Mouse (Mus musculus): ENCODE data around the gene Fbxo27. TPM values are rescaled to one million over a fixed set of nuclear protein-coding genes. Genes with fewer than 3 reads are reported as not detected.
A peak's percentile ranks its signal among the peaks of the same experiment; 100 is the strongest.

Gene Fbxo27
- polyA plus RNA-seq, 1 experiment from 2014 or later = 0.15 TPM

- no peak overlapping the region for H3K9ac ChIP-seq
- ATAC-seq (ENCODE audit: insufficient read depth) = no peak
- H3K4me3 ChIP-seq (replicated peaks) = no peak overlapping the region
Measured at GRCm38 (mm10) chr7:28709454-28709853, 16.8 kb downstream of the Fbxo27 start.

GRCm38 (mm10) chr7:28710962-28711361 lies 18.3 kb downstream of the Fbxo27 start:
- Histone ChIP-seq H3K4me2 (no peak overlapping the region), H3K9me3 (replicated peaks) (no peaks in the 10 kb centered on the region), H3K4me3 (replicated peaks) (no peak overlapping the region), H3K36me3 (replicated peaks) (no peaks in the 10 kb centered on the region), H3K27me3 (peaks cover 10% of the 10 kb centered on the region; the same call in 1 of the 2 replicates), H3K9ac (no peak overlapping the region), H3K4me1 (replicated peaks) (no peaks in the 10 kb centered on the region), H3K27ac (replicated peaks) (no peak overlapping the region)
- WGBS (ENCODE audit: insufficient replicate concordance) = 64% methylated on average over 3 of the region's 3 CpGs
- no peak for ATAC-seq (ENCODE audit: insufficient read depth)

More at GRCm38 (mm10) chr7:28709454-28709853, 16.8 kb downstream of the Fbxo27 start:
- H3K27me3 ChIP-seq = 0 out of 2 replicates have a peak, but pooled peaks cover under 1% of the 10 kb centered on the region
- H3K4me1 ChIP-seq (replicated peaks) = no peaks in the 10 kb centered on the region
- H3K9me3 ChIP-seq (replicated peaks) = no peaks in the 10 kb centered on the region
- H3K4me2 ChIP-seq = no peak overlapping the region
- no peak overlapping the region for H3K27ac ChIP-seq (replicated peaks)
- no peaks in the 10 kb centered on the region for H3K36me3 ChIP-seq (replicated peaks)

GRCm38 (mm10) chr7:28714667-28715066 lies 22.0 kb downstream of the Fbxo27 start:
- Histone ChIP-seq H3K4me2 (no peak overlapping the region), H3K9me3 (replicated peaks) (no peaks in the 10 kb centered on the region), H3K27ac (replicated peaks) (no peak overlapping the region), H3K4me1 (replicated peaks) (no peaks in the 10 kb centered on the region), H3K36me3 (replicated peaks) (no peaks in the 10 kb centered on the region), H3K4me3 (replicated peaks) (no peak overlapping the region), H3K27me3 (peaks cover 32% of the 10 kb centered on the region), H3K9ac (no peak overlapping the region)
- no peak for ATAC-seq (ENCODE audit: insufficient read depth)
- WGBS (ENCODE audit: insufficient replicate concordance) = 58% methylated on average over 5 of the region's 5 CpGs

- H3K4me2 ChIP-seq = no peak overlapping the region
- no peaks in the 10 kb centered on the region for H3K4me1 ChIP-seq (replicated peaks)
- no peak overlapping the region for H3K4me3 ChIP-seq (replicated peaks)
- H3K27me3 ChIP-seq = peaks cover 32% of the 10 kb centered on the region
- no peak overlapping the region for H3K9ac ChIP-seq
- H3K9me3 ChIP-seq (replicated peaks) = no peaks in the 10 kb centered on the region
- no peak for ATAC-seq (ENCODE audit: insufficient read depth)
- H3K27ac ChIP-seq (replicated peaks) = no peak overlapping the region
- H3K36me3 ChIP-seq (replicated peaks) = no peaks in the 10 kb centered on the region
- WGBS (ENCODE audit: insufficient replicate concordance) = 75% methylated on average over 2 of the region's 2 CpGs
Measured at GRCm38 (mm10) chr7:28715598-28715997, 22.9 kb downstream of the Fbxo27 start.

DNA sequence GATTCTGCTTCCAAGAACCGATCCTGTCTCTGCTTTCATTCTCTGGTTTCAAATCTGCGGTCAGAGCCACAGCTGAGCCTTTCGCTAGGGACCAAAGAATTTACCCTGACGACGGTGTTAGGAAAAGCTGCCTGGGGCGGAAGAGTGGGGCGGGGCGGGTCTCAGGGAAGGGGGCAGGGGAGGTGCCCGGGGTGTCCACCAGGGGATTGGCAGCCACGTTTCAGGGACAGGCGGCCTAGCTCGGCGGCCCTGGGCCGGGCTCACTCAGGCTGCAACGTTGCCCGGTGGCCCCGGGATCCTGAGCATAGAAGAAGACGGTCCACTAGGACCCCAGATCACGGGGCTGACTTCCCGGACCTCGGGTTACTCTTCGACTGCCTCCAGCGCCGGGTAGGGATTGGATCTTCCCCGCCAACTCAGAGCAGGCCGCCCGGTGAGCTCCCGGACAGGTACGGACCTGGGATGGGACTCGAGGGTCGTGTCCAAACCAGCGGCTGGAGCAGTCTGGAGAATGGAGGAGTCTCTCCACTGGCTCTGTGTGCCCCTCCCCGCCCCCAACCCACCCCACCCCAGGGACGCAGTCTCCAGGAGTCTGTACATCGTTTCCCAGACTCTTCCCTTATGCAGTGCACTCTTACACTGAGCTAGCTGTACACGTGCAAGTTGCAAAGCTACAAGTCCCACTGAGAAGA lies 24.1 kb downstream of the Fbxo27 start, which contains the start of gene Fbxo17:
Gene Fbxo17 (plus strand): TSS at position 215 of the 692 bp plus-strand sequence.
- ATAC-seq (ENCODE audit: insufficient read depth) = no peak
- 4% methylated on average over 36 of the region's 36 CpGs for WGBS (ENCODE audit: insufficient replicate concordance)
- H3K36me3 ChIP-seq (replicated peaks) = no peaks in the 10 kb centered on the region

GRCm38 (mm10) chr7:28717726-28718125 lies 25.1 kb downstream of the Fbxo27 start:
- Histone ChIP-seq H3K9ac (no peak overlapping the region), H3K27ac (replicated peaks) (no peak overlapping the region), H3K9me3 (replicated peaks) (no peaks in the 10 kb centered on the region), H3K4me2 (no peak overlapping the region), H3K36me3 (replicated peaks) (no peaks in the 10 kb centered on the region), H3K4me3 (replicated peaks) (no peak overlapping the region), H3K27me3 (peaks cover 32% of the 10 kb centered on the region), H3K4me1 (replicated peaks) (no peaks in the 10 kb centered on the region)
- 65% methylated on average over 10 of the region's 10 CpGs for WGBS (ENCODE audit: insufficient replicate concordance)
- ATAC-seq (ENCODE audit: insufficient read depth) = no peak

More for the DNA sequence above, 24.1 kb downstream of the Fbxo27 start, which contains the start of gene Fbxo17:
- peak within 1 kb of the TSS; percentile 65 for H3K4me2 ChIP-seq
- no peaks in the 10 kb centered on the region for H3K9me3 ChIP-seq (replicated peaks)
- H3K9ac ChIP-seq = peak within 1 kb of the TSS; percentile 12; the same call in 1 of the 2 replicates
- peak within 1 kb of the TSS; percentile 46 for H3K4me3 ChIP-seq (replicated peaks)
- H3K27ac ChIP-seq (replicated peaks) = no peak within 1 kb of the TSS
- H3K4me1 ChIP-seq (replicated peaks) = no peaks in the 10 kb centered on the region
- peaks cover 32% of the 10 kb centered on the region for H3K27me3 ChIP-seq

DNA sequence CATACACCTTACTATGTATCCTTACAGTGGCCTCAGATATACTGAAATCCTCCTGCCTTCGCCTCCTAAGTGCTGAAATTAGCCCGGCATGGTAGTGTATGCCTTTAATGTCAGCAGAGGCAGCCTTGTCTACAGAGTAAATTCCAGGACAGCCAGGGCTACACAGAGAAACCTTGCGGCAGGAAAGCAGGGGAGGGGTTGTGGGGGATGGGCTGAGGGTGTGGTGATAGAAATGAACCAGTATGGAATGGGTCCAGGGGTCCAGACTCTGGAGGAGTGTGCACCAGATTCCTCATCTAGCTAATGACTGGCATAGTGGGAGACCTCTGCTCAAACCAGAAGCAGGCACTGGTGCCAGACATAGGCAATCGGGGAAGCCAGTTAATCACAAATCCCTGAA lies 26.5 kb downstream of the Fbxo27 start:
- ATAC-seq (ENCODE audit: insufficient read depth) = no peak
- no peak overlapping the region for H3K27ac ChIP-seq (replicated peaks)
- no peak overlapping the region for H3K4me2 ChIP-seq
- no peak overlapping the region for H3K4me3 ChIP-seq (replicated peaks)
- H3K9me3 ChIP-seq (replicated peaks) = no peaks in the 10 kb centered on the region
- WGBS (ENCODE audit: insufficient replicate concordance) = 45% methylated on average over 4 of the region's 4 CpGs
- H3K36me3 ChIP-seq (replicated peaks) = no peaks in the 10 kb centered on the region
- H3K9ac ChIP-seq = no peak overlapping the region
- H3K27me3 ChIP-seq = peaks cover 32% of the 10 kb centered on the region
- no peaks in the 10 kb centered on the region for H3K4me1 ChIP-seq (replicated peaks)

DNA sequence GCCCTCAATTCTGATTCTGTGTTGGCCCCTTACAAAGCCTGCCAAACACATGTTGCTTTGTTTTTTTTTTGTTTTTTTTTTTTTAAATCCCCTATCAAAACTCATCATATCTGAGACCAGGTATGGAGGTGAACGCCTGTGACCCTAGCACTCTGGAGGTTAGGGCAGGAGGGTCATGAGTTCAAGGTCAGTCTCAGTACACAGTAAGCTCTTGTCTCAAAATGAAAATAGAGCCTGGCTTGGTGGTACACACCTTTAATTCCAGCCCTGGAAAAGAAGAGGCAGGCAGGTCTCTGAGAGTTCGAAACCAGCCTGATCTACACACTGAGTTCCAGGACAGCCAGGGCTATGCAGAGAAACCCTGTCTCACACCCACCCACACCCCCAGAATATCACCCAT lies 27.0 kb downstream of the Fbxo27 start:
- H3K27ac ChIP-seq (replicated peaks) = no peak overlapping the region
- WGBS (ENCODE audit: insufficient replicate concordance) = 64% methylated on average over 2 of the region's 2 CpGs
- H3K9me3 ChIP-seq (replicated peaks) = no peaks in the 10 kb centered on the region
- H3K4me1 ChIP-seq (replicated peaks) = no peaks in the 10 kb centered on the region
- H3K36me3 ChIP-seq (replicated peaks) = no peaks in the 10 kb centered on the region
- ATAC-seq (ENCODE audit: insufficient read depth) = no peak
- H3K4me2 ChIP-seq = no peak overlapping the region
- no peak overlapping the region for H3K9ac ChIP-seq
- peaks cover 30% of the 10 kb centered on the region for H3K27me3 ChIP-seq
- no peak overlapping the region for H3K4me3 ChIP-seq (replicated peaks)

DNA sequence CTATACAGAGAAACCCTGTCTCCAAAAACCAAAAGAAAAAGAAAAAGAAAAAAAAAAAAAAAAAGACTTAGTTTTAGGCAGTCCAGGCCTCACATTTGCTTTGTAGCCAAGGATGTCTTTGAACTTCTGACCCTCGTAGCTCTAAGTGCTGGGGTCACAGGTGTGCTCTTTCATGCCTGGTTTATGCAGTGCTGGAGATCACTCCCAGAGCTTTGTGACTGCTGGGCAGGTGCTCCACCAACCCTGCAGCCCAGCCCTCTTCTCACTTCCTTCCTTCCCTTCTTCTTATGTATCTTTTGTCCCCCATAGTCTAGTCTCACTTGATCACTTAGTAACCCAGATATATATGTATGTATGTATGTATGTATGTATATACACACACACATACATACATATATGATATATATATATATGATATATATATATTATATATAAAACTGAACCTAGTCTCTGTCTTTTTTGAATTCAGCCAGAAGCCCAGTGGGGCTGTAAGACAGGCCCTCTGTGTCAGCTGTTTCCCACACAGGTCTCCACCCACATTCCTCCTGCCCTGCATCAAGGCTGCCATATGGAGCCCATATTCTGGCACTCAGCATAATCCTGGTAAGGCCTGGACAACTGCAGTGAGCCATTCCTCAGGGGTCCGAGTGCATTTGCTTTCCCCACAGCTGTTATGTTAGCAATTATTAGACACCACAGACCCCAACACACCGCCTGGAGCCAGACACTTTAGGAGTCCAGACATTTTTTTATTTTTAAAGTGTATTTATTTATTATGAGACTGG lies 28.3 kb downstream of the Fbxo27 start:
- Histone ChIP-seq H3K4me3 (replicated peaks) (no peak overlapping the region), H3K27me3 (peaks cover 22% of the 10 kb centered on the region), H3K4me2 (no peak overlapping the region), H3K36me3 (replicated peaks) (no peaks in the 10 kb centered on the region), H3K27ac (replicated peaks) (no peak overlapping the region), H3K4me1 (replicated peaks) (no peaks in the 10 kb centered on the region), H3K9ac (no peak overlapping the region), H3K9me3 (replicated peaks) (no peaks in the 10 kb centered on the region)
- no peak for ATAC-seq (ENCODE audit: insufficient read depth)
- 67% methylated on average over 3 of the region's 3 CpGs for WGBS (ENCODE audit: insufficient replicate concordance)

- H3K27me3 ChIP-seq = peaks cover 12% of the 10 kb centered on the region
- no peaks in the 10 kb centered on the region for H3K9me3 ChIP-seq (replicated peaks)
- 77% methylated on average over 7 of the region's 7 CpGs for WGBS (ENCODE audit: insufficient replicate concordance)
- H3K9ac ChIP-seq = no peak overlapping the region
- no peak for ATAC-seq (ENCODE audit: insufficient read depth)
- H3K4me3 ChIP-seq (replicated peaks) = no peak overlapping the region
- no peak overlapping the region for H3K4me2 ChIP-seq
- peaks cover 5% of the 10 kb centered on the region; the same call in 1 of the 2 replicates for H3K4me1 ChIP-seq (replicated peaks)
- H3K36me3 ChIP-seq (replicated peaks) = no peaks in the 10 kb centered on the region
- H3K27ac ChIP-seq (replicated peaks) = no peak overlapping the region
Measured at GRCm38 (mm10) chr7:28722079-28722478, 29.4 kb downstream of the Fbxo27 start.

DNA sequence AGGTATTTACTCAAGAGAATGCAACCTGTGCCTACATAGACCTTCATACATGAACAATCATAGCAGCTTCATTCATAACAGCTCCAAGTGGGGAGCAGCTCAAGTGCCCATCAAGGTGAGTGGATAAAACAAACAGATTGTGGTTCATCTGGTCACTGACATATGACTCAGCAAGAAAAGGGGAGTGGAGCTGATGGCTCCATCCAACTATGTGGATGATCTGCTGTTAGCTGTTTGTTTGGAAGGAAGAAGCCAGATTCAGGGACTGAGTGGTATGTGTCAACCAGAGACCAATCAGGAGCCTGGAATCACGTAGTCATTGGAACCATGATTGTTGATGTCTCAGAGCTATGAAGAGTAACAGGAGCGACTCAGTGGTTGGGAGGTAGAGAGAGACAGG lies 32.0 kb downstream of the Fbxo27 start:
- Histone ChIP-seq H3K9me3 (replicated peaks) (no peaks in the 10 kb centered on the region), H3K4me2 (no peak overlapping the region), H3K4me3 (replicated peaks) (no peak overlapping the region), H3K36me3 (replicated peaks) (no peaks in the 10 kb centered on the region), H3K9ac (no peak overlapping the region), H3K27me3 (0 out of 2 replicates have a peak, but pooled peaks cover 3% of the 10 kb centered on the region), H3K4me1 (replicated peaks) (peaks cover 5% of the 10 kb centered on the region; the same call in 1 of the 2 replicates), H3K27ac (replicated peaks) (no peak overlapping the region)
- ATAC-seq (ENCODE audit: insufficient read depth) = no peak
- WGBS (ENCODE audit: insufficient replicate concordance) = 81% methylated on average over 2 of the region's 2 CpGs

All from liver, embryonic 15.5 days (tissue).